Mouse (Mus musculus): Measurements from ENCODE around the gene Gm960.

Gene Gm960

DNA sequence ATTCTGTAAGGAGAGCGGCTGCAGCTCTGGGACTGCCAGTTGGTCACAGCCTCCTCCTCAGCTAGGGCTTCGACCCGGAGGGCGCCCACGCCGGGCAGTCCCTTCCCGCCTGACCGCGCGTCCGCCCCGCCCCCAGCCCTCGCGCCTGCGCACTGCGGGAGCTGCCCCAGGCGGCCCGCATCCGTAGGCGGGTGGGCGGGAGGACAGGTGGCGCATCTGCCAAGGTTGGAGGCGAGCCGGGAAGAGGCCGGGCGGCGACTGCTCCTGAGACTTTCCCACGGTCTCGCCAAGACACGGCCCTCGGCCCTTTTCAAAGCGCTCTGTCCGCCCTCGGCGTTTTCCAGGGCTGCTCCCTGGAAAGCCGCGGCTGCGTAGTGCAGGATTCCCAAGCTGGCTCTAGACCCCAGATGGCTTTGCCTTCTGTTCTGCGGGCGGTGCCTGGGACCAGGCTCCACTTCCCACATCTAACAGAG is at the start of gene Gm960:
Gene Gm960 (minus strand): TSS at position 464 of the 473 bp plus-strand sequence.
- DNase-seq (ENCODE audit: low read depth in 1 of 2, low spot score in 2 of 2) = no peak

GRCm38 (mm10) chr19:4747631-4748312 is 49.3 kb upstream of the Gm960 start:
- DNase-seq (ENCODE audit: low read depth in 1 of 2, low spot score in 2 of 2) = no peak

GRCm38 (mm10) chr19:4746611-4747010 is 48.1 kb upstream of the Gm960 start:
- no peak for DNase-seq (ENCODE audit: low read depth in 1 of 2, low spot score in 2 of 2)

- no peak for DNase-seq (ENCODE audit: low read depth in 1 of 2, low spot score in 2 of 2)
Observed at GRCm38 (mm10) chr19:4745681-4746080, 47.2 kb upstream of the Gm960 start.

DNA sequence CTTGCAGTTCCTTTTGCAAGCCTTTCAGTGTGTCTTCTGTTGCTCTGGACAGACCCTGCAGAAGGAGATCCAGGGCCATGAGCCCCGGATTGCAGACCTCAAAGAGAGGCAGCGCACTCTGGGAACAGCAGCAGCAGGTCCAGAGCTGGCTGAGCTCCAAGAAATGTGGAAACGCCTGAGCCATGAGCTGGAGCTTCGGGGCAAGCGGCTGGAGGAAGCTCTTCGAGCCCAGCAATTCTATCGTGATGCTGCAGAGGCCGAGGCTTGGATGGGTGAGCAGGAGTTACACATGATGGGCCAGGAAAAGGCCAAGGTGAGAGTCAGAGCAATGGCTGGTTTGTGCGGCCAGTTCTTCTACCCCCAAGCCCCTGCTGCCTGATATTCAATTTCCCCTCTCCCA is 46.6 kb upstream of the Gm960 start:
- no peak for DNase-seq (ENCODE audit: low read depth in 1 of 2, low spot score in 2 of 2)

GRCm38 (mm10) chr19:4744026-4744425 is 45.6 kb upstream of the Gm960 start:
- no peak for DNase-seq (ENCODE audit: low read depth in 1 of 2, low spot score in 2 of 2)

DNA sequence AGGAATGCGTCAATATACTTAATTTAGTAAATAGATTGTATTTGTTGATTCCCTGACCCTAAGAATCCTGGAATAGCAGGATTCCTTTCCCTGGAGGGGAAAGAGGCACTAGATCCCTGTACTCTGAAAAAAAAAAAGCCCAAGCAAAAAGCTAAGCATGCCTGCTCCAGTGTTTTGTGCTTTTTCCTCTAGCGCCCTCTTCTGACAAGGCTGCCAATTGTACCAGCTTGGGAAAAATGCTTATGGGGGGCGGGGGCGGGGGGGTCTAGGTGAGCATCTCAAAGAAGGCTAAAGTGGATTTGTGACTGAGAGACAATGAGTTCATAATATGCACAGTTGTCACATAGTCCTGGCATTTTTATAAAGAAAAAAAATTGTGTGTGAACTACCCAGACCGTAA is 45.1 kb upstream of the Gm960 start:
- no peak for DNase-seq (ENCODE audit: low read depth in 1 of 2, low spot score in 2 of 2)

DNA sequence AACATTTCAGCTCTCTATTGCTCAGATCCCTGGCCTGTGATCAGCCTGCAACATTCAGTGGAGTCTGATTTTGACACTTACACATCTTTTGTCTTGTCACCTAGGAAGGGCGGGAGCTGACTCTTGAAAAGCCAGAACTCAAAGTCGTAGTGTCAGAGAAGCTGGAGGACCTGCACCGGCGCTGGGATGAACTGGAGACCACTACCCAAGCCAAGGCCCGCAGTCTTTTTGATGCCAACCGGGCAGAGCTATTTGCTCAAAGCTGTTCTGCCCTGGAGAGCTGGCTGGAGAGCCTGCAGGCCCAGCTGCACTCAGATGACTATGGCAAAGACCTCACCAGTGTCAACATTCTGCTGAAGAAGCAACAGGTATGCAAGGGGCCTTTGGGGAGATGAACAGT is 43.8 kb upstream of the Gm960 start:
- DNase-seq (ENCODE audit: low read depth in 1 of 2, low spot score in 2 of 2) = no peak

- no peak for DNase-seq (ENCODE audit: low read depth in 1 of 2, low spot score in 2 of 2)
Observed at GRCm38 (mm10) chr19:4741482-4741881, 43.0 kb upstream of the Gm960 start.

DNA sequence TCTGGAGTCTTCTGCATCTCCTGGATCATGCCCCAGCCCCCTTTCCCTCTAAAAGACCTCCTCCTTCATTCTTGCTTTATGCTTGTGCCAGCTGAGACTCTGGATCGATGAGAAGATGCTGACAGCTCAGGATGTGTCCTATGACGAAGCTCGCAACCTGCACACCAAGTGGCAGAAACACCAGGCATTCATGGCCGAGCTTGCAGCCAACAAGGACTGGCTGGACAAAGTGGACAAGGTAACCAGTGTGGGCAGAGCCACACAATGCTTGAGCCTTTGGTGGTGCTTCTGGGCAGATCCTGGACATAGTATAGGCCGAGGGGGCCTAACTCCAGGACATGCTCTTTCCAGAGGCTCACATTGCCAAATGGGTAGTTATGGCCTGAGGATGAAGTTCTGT is 41.3 kb upstream of the Gm960 start:
- no peak for DNase-seq (ENCODE audit: low read depth in 1 of 2, low spot score in 2 of 2)

DNA sequence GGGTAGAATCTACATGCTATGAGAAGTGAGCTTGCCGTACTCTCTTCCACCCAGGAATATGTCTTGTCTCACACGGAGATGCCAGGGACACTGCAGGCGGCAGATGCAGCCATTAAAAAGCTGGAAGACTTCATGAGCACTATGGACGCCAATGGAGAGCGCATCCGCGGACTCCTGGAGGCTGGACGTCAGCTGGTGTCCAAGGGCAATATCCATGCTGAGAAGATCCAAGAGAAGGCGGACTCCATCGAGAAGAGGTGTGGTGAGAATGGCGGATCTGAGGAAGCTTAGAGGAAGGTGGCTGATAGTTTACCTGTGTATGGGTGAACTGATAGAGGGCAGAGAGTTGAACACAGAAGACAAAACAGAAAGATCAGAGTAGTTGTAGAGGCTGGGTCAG is 40.6 kb upstream of the Gm960 start:
- DNase-seq (ENCODE audit: low read depth in 1 of 2, low spot score in 2 of 2) = no peak

DNA sequence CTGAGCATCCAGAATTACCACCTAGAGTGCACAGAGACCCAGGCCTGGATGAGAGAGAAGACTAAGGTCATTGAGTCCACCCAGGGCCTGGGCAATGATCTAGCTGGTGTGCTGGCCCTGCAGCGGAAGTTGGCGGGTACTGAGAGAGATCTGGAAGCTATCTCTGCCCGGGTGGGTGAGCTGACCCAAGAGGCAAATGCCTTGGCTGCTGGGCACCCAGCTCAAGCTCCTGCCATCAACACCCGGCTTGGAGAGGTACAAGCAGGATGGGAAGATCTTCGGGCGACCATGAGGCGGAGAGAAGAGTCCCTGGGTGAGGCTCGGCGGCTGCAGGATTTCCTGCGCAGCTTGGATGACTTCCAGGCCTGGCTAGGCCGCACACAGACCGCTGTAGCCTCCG is 39.4 kb upstream of the Gm960 start:
- no peak for DNase-seq (ENCODE audit: low read depth in 1 of 2, low spot score in 2 of 2)

DNA sequence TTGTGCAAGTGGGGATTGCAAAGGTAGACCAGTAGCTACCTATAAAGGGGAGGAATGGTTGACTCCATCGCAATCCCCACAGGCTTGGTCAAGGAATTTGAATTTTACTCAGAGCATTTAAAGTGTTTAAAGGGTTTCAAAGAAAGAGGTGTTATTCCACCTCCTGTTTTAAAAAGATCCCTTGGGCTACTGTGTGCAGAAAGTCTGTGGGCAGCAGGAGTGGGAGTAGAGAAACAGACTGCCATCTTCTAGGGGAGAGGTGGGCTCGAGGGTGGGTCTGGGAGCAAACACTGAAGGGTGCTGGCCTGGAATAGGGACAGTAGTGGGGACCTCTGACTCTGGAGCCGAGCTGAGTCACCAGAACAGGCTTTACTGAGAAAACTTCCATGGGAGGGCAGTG is 34.6 kb upstream of the Gm960 start:
- DNase-seq (ENCODE audit: low read depth in 1 of 2, low spot score in 2 of 2) = no peak

DNA sequence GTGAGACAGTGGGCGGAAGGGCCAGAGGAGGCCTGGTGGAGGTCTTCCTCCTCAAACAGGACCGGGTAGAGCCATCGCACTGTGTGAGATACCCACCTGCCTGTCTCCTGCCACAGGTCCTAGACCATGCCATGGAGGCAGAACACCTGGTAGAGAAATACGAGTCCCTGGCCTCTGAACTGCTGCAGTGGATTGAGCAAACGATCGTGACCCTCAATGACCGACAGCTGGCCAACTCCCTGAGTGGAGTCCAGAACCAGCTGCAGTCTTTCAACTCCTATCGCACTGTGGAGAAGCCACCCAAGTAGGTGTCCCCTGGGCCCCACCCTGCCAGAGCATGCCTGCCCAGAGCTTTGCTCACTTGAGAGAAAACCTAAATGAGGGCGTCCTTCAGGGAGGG is 30.7 kb upstream of the Gm960 start:
- no peak for DNase-seq (ENCODE audit: low read depth in 1 of 2, low spot score in 2 of 2)

DNA sequence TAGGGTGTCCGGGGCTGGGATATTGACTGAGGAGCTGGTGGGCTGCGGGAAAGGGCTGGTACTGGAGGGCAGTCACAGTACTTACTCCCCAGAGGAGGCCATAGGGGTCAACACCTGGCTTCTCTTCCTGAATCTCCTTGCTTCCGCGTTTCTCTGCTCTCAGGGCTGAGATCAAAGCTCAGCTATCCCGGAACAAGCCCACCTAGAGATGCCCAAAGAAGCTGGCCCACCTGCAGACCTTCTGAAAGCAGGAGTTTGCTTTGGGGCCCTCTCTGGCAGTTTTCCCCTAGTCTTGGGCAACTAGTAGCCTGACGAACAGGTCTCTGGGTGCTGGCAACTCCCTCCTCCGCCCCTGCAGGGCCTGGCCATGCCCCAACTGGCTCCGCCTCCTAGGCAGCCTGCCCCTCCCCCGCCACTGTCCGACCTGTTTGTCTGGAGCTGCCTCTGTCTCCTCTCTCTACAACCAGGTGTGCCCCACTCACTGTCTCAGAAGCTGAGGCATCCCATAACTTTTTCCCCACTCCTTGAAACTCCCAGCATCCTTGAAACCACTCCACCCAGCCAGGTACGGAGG is 22.3 kb upstream of the Gm960 start:
- no peak for DNase-seq (ENCODE audit: low read depth in 1 of 2, low spot score in 2 of 2)

DNA sequence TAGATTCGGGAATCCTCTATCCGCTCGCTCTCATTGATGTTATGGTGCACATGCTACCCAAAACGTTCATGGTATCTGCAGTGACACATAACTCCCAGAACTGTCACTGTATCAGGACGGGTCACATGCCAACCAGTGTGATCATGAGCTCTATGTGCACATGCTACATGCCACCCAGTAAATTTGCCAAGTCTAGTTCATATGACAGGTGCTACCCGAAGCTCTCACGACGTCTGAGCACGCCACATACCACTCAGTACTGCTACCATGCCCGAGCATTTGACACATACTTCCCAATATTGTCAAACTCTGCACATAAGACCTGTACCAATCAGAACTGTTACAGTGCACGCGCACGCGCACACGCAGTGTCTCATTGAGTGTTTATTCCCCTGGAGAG is 21.6 kb upstream of the Gm960 start:
- no peak for DNase-seq (ENCODE audit: low read depth in 1 of 2, low spot score in 2 of 2)

- DNase-seq (ENCODE audit: low read depth in 1 of 2, low spot score in 2 of 2) = no peak
Observed at GRCm38 (mm10) chr19:4719351-4719764, 20.9 kb upstream of the Gm960 start.

DNA sequence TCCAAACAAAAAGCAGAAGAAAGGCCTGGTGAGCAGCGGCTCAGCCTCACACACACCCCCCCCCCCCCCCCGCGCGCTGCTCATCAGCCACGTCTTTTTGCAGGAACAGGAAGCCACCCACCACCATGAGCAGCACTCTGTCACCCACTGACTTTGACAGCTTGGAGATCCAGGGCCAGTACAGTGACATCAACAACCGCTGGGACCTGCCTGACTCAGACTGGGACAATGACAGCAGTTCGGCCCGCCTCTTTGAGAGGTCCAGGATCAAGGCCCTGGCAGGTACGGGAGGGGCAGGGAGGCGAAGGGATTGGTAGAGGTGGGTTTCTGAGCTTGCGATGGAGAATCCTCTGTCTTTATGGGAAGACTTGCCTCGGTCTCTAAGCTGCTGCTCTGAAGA is 20.2 kb upstream of the Gm960 start:
- no peak for DNase-seq (ENCODE audit: low read depth in 1 of 2, low spot score in 2 of 2)

DNA sequence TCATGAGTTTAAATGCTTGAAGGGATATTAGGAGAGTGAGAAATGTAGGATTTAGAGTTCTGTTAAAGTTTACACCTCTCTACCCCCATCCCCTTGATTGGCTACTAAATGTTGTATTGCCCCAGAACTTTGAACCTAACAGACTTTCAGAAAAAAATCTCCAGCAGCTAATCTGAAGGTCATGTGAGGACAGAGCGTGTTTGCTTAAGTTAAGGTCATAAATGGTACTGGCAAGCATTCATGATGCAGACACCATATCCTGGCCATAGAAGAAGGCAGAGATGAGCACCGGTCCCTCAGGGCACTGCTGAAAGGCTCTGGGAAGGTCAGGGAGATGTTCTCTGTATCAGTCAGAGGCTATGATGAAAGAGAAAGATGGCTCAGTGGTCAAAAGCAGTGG is 18.8 kb upstream of the Gm960 start:
- DNase-seq (ENCODE audit: low read depth in 1 of 2, low spot score in 2 of 2) = no peak

DNA sequence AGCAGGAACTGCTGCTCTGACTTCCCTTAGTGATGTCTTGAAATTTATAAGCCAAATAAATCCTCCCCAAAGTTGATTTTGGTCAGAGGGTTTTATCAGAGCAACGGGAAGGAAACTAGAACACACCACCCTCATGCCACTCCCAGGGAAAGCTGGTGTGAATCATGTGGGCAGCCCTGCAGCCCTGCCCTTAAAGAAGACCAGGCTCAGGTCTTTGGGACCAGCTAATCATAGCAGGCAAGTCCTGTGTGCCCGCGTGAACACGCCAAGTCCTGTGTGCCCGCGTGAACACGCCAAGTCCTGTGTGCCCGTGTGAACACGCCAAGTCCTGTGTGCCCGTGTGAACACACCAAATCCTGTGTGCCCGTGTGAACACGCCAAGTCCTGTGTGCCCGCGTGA is 18.3 kb upstream of the Gm960 start:
- DNase-seq (ENCODE audit: low read depth in 1 of 2, low spot score in 2 of 2) = no peak

GRCm38 (mm10) chr19:4713886-4714285 is 15.4 kb upstream of the Gm960 start:
- DNase-seq (ENCODE audit: low read depth in 1 of 2, low spot score in 2 of 2) = no peak

- DNase-seq (ENCODE audit: low read depth in 1 of 2, low spot score in 2 of 2) = no peak
Observed at GRCm38 (mm10) chr19:4712781-4713526, 14.5 kb upstream of the Gm960 start.

Data from monocyte, adult 2 months (primary cell).